Mouse (Mus musculus) thymus, adult 2 months (tissue): Measurements from ENCODE around the gene Senp7.

Source experiments
- CTCF ChIP-seq: fragments of 200-500 bp; IDR thresholded peaks from 2 replicates; pipeline ENCODE4 v1.5.1; 2012; ENCODE audit warnings: mild to moderate bottlenecking, control low read depth, low read length, moderate library complexity, borderline replicate concordance; ENCODE audit not compliant: control insufficient read depth, poor library complexity, insufficient read depth; ENCODE audit errors: extremely low read depth
- POLR2A ChIP-seq: fragments of 200-500 bp; IDR thresholded peaks from 2 replicates; pipeline ENCODE4 v1.6.1; 2012; ENCODE audit warnings: mild to moderate bottlenecking, low read length, control low read depth, moderate library complexity; ENCODE audit not compliant: control insufficient read depth, poor library complexity, insufficient read depth; ENCODE audit errors: extremely low read depth

DNA sequence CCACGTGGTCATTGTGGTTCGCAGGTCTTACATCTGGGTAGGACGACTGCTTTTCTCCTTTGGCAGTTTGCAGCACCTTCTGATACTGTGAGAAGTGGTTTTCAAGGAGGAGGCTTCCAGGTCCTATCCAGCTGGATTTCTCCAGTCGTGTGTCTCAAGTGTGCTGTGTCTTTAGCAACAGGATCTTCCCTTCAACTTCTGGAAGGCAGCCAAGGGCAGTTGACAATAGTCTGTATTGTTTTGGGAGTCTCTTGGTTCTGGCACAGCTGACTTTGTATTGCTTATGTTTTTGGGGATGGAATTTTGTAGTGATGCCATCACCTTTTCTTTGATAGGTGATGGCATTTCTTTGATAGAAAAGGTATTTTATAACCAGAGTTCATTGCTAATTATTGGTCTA lies 86.0 kb downstream of the Senp7 start:
- TF ChIP-seq POLR2A (no peak), CTCF (no peak)
